Mouse (Mus musculus) retina, embryonic 14.5 days (tissue): ENCODE measurements around the gene Slc22a21.

Experiments
- DNase-seq: peaks from one replicate; pipeline ENCODE4 v3.0.0-alpha.2; 2015; ENCODE audit warnings: low spot score

Gene Slc22a21

DNA sequence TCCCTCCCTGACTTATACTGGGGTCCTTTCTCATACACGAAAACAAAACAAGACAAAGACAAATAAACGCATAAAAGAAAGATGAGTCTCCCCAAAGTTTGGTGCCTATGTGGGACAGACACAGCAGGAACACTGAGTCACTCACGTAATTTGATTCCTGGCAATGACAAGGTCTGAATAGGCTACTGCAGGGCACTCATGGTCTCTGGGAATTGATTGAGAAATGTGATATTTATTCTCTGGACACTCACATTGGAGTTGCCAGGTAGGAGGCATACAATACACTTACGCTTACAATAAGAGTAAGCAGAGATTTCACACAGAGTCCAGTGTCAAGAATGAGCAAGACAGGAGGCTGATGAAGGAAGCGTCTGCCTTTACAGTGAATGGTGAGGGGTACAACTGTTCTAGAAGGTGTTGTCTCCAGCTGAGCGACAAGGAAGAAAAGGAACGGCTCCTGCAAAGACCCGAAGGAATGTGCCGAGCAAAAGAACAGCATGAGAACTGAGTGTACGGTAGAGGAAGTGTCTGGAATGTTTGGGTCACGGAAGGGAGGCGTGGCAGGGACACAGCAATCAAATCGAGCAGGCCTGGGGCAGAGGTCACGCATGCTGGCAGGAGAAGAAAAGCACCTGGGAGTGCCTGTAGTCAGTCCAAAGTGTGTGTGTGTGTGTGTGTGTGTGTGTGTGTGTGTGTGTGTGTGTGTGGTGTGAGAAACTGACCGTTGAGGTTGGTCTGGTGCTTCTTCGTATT, 76.2 kb downstream of the Slc22a21 start:
- peak; percentile 55 for DNase-seq

DNA sequence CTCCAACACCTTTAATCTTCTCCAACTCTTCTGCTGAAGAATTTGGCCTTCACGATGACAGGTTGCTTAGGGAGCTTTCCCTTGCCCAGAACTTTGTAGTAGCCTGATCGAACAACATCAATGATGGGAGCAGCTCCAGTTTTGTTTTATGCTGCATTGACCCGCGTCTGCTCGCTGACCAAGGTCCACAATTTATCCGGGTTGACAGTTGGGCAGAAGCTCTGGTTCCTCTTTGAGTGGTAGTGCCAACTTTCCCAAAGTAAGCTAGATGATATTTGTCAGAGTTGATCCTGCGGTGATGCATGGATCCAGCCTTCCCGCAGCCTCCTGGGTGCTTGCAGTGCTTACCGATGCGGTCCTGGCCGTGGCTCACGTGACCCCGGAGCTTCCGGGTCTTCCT, 77.4 kb downstream of the Slc22a21 start:
- no peak for DNase-seq

DNA sequence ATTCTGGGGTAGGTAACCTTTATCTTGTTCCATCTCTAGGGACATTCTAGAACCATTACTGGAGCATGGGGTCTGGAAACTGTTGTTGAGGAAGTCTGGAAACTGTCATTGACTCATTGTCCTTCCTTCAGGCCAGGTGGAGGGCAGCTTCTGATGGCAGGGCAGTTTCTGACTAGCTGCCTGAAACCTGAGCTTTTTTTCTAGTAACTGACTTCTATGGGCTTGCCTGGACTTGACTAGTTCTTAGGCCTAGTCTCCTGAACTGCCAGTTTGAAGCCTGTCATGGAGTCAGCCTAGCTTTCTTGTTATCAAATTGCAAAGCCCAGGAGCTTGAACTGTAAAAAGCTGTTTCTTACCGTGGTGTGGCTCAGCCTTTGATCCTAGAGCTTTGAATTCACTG, 79.1 kb downstream of the Slc22a21 start:
- DNase-seq = no peak

DNA sequence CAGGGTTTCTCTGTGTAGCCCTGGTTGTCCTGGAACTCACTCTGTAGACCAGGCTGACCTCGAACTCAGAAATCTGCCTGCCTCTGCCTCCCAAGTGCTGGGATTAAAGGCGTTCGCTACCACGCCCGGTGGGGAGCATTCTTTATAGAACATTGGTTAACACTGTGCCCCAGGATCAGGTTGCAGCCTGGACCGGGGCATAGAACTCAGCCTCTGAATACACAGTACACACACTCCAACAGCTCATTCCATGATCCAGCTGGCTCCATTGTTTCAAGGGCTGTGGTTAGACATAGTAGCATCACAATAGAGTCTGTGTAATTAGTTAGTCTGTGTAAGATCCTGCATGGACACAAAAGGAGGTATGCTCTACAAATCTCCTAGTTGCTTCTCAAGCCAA, 80.2 kb downstream of the Slc22a21 start:
- DNase-seq = no peak
